Mouse (Mus musculus) B cell, adult 67 days (primary cell): Measurements from ENCODE around the gene Tm4sf5. TPM values are rescaled to one million over a fixed set of nuclear protein-coding genes. Genes with fewer than 3 reads are reported as not detected.

Experiments
- total RNA-seq, 2 experiments: library from RNA; stranded (reverse); gene quantifications; 4 replicates each; pipeline ENCODE4 v1.2.4; 2023

Gene Tm4sf5
- not detected for total RNA-seq

GRCm38 (mm10) chr11:70504970-70505369 lies at the start of gene Tm4sf5:
Gene Tm4sf5, plus strand, starts transcription at chr11:70505244.

GRCm38 (mm10) chr11:70458688-70459600 lies 46.1 kb upstream of the Tm4sf5 start, which contains the start of gene Zmynd15:
Gene Zmynd15, plus strand, starts transcription at chr11:70459433.

GRCm38 (mm10) chr11:70459601-70460101 lies 45.4 kb upstream of the Tm4sf5 start, which contains the start of gene Cxcl16:
Gene Cxcl16, minus strand, starts transcription at chr11:70459984.

GRCm38 (mm10) chr11:70514288-70514687 lies 9.2 kb downstream of the Tm4sf5 start, which contains the start of gene Vmo1:
Gene Vmo1, minus strand, starts transcription at chr11:70514616.

GRCm38 (mm10) chr11:70518923-70519322 lies 13.9 kb downstream of the Tm4sf5 start, which contains the start of gene Gltpd2:
Gene Gltpd2, plus strand, starts transcription at chr11:70519196.

GRCm38 (mm10) chr11:70525184-70525678 lies 20.2 kb downstream of the Tm4sf5 start, which contains the start of gene Psmb6:
Gene Psmb6, plus strand, starts transcription at chr11:70525367.

GRCm38 (mm10) chr11:70532839-70533238 lies 27.8 kb downstream of the Tm4sf5 start, which contains the start of gene Gm40193:
Gene Gm40193, minus strand, starts transcription at chr11:70532939.

GRCm38 (mm10) chr11:70539877-70540587 lies 35.0 kb downstream of the Tm4sf5 start, which contains the start of gene Pld2:
Gene Pld2, plus strand, starts transcription at chr11:70540064.

Other genes with a start within 250 kb of the Tm4sf5 start
- under 1 TPM in 1 of 2 experiments, not detected in 1; 0.52 TPM for gene Alox12, start 249.9 kb upstream of the Tm4sf5 start, total RNA-seq
- not detected for gene Alox12e, start 182.6 kb upstream of the Tm4sf5 start, total RNA-seq
- not detected for gene Alox15, start 153.2 kb upstream of the Tm4sf5 start, total RNA-seq
- gene Pelp1, start 95.2 kb upstream of the Tm4sf5 start, total RNA-seq: 10 to 100 TPM; 28.5 to 29.9 TPM
- 100 to 1,000 TPM; 112 to 124 TPM for gene Arrb2, start 72.6 kb upstream of the Tm4sf5 start, total RNA-seq
- gene Med11, start 53.3 kb upstream of the Tm4sf5 start, total RNA-seq: 10 to 100 TPM; 43.4 to 49.3 TPM
- under 1 TPM; 0.47 to 0.90 TPM for gene Zmynd15, start 45.8 kb upstream of the Tm4sf5 start, total RNA-seq
- 1 to 10 TPM; 3.9 to 4.2 TPM for gene Cxcl16, start 45.3 kb upstream of the Tm4sf5 start, total RNA-seq
- gene Vmo1, start 9.4 kb downstream of the Tm4sf5 start, total RNA-seq: not detected
- gene Gltpd2, start 14.0 kb downstream of the Tm4sf5 start, total RNA-seq: not detected
- 100 to 1,000 TPM; 121 to 134 TPM for gene Psmb6, start 20.1 kb downstream of the Tm4sf5 start, total RNA-seq
- gene Gm40193, start 27.7 kb downstream of the Tm4sf5 start, total RNA-seq: not detected
- gene Pld2, start 34.8 kb downstream of the Tm4sf5 start, total RNA-seq: 1 to 10 TPM; 5.0 to 5.2 TPM
- gene Mink1, start 57.6 kb downstream of the Tm4sf5 start, total RNA-seq: 10 to 100 TPM; 81.3 to 93.7 TPM
- not detected for gene 4930544D05Rik, start 110.6 kb downstream of the Tm4sf5 start, total RNA-seq
- gene Chrne, start 114.0 kb downstream of the Tm4sf5 start, total RNA-seq: 1 to 10 TPM in 1 of 2 experiments, not detected in 1; 1.2 TPM
- not detected for gene Gp1ba, start 133.9 kb downstream of the Tm4sf5 start, total RNA-seq
- gene Rnf167, start 142.0 kb downstream of the Tm4sf5 start, total RNA-seq: 100 to 1,000 TPM; 242 to 251 TPM
- gene Slc25a11, start 142.2 kb downstream of the Tm4sf5 start, total RNA-seq: 10 to 100 TPM; 69.1 to 77.2 TPM
- gene Pfn1, start 149.4 kb downstream of the Tm4sf5 start, total RNA-seq: 1,000 to 10,000 TPM; 1,404 to 1,507 TPM
- 10 to 100 TPM; 36.4 to 41.4 TPM for gene Eno3, start 152.0 kb downstream of the Tm4sf5 start, total RNA-seq
- gene Spag7, start 164.2 kb downstream of the Tm4sf5 start, total RNA-seq: 10 to 100 TPM; 50.3 to 51.9 TPM
- gene Camta2, start 182.9 kb downstream of the Tm4sf5 start, total RNA-seq: 10 to 100 TPM; 68.6 to 69.9 TPM
- 1 to 10 TPM; 2.0 to 2.2 TPM for gene Inca1, start 194.9 kb downstream of the Tm4sf5 start, total RNA-seq
- 10 to 100 TPM; 33.4 to 36.3 TPM for gene Kif1c, start 195.3 kb downstream of the Tm4sf5 start, total RNA-seq